Mouse (Mus musculus) heart, adult 2 months (tissue): ENCODE data around the gene Mmrn2. TPM values are rescaled to one million over a fixed set of nuclear protein-coding genes. Genes with fewer than 3 reads are reported as not detected.
"Not testable (repeated sequence)": the region's sequence is repeated elsewhere in the genome, so short reads cannot be mapped to it uniquely, and the experiment has no call there.

Experiments
- DNase-seq, 2 experiments: peaks; one replicate each; pipeline ENCODE4 v3.0.0; 2021
- H3K27ac ChIP-seq: fragments of 200-600 bp; 2 replicates; pipeline ENCODE4 v1.8.1; 2022
- H3K27me3 ChIP-seq: fragments of 200-500 bp; 2 replicates; pipeline ENCODE4 v1.6.1; 2012; ENCODE audit warnings: mild to moderate bottlenecking, low read length, inconsistent platforms, mixed read lengths; ENCODE audit not compliant: control insufficient read depth, insufficient read depth
- H3K36me3 ChIP-seq: fragments of 200-500 bp; 2 replicates; pipeline ENCODE4 v1.6.1; 2012; ENCODE audit warnings: low read length, inconsistent platforms; ENCODE audit not compliant: control insufficient read depth, insufficient read depth
- H3K4me1 ChIP-seq: fragments of 200-500 bp; 2 replicates; pipeline ENCODE4 v1.6.1; 2011; ENCODE audit warnings: low read length; ENCODE audit not compliant: control insufficient read depth, insufficient read depth
- H3K4me3 ChIP-seq: fragments of 200-600 bp; 2 replicates; pipeline ENCODE4 v1.8.1; 2022
- H3K79me2 ChIP-seq: fragments of 200-500 bp; replicated peaks from 2 replicates; pipeline ENCODE4 v1.6.1; 2012; ENCODE audit warnings: mild to moderate bottlenecking, inconsistent platforms, low read length, moderate library complexity, mixed read lengths; ENCODE audit not compliant: control insufficient read depth, insufficient read depth
- H3K9ac ChIP-seq: fragments of 200-500 bp; 2 replicates; pipeline ENCODE4 v1.6.1; 2012; ENCODE audit warnings: low read depth, mild to moderate bottlenecking, control low read depth, inconsistent platforms, low read length, mixed read lengths
- CTCF ChIP-seq: fragments of 200-600 bp; IDR thresholded peaks from 2 replicates; pipeline ENCODE4 v1.8.1; 2022; ENCODE audit warnings: antibody characterized with exemption, mild to moderate bottlenecking, moderate library complexity
- EP300 ChIP-seq: fragments of 200-500 bp; IDR thresholded peaks from 2 replicates; pipeline ENCODE4 v1.6.1; 2011; ENCODE audit warnings: low read depth, low read length, control low read depth; ENCODE audit not compliant: insufficient read depth
- POLR2A ChIP-seq: fragments of 200-500 bp; IDR thresholded peaks from 2 replicates; pipeline ENCODE4 v1.6.1; 2011; ENCODE audit warnings: mild to moderate bottlenecking, low read depth, low read length, control low read depth; ENCODE audit not compliant: insufficient read depth
- WGBS: fragments of 180-500 bp; shearing (Covaris S2); methylation state at CpG from one replicate; pipeline ENCODE4 v1.1.7; 2018; 5-methylcytosine and 5-hydroxymethylcytosine counted together
- intact Hi-C: fragments of 180-260 bp; cut with DNase I; formaldehyde crosslinking; loops from one replicate; pipeline ENCODE4 v1.15.1; 2025
- polyA plus RNA-seq: library from polyadenylated mRNA; depleted of rRNA; stranded (reverse); fragments of >200 nt; gene quantifications from 2 replicates; pipeline ENCODE4 v1.2.3, GENCODE M21; 2012
- total RNA-seq, 2 experiments: library from RNA; stranded (reverse); gene quantifications; 2 replicates each; pipeline ENCODE4 v1.2.3; 2021

Mmrn2 gene
- total and polyA plus RNA-seq, 3 experiments: 17.6 to 44.1 (median 30.4) TPM

DNA sequence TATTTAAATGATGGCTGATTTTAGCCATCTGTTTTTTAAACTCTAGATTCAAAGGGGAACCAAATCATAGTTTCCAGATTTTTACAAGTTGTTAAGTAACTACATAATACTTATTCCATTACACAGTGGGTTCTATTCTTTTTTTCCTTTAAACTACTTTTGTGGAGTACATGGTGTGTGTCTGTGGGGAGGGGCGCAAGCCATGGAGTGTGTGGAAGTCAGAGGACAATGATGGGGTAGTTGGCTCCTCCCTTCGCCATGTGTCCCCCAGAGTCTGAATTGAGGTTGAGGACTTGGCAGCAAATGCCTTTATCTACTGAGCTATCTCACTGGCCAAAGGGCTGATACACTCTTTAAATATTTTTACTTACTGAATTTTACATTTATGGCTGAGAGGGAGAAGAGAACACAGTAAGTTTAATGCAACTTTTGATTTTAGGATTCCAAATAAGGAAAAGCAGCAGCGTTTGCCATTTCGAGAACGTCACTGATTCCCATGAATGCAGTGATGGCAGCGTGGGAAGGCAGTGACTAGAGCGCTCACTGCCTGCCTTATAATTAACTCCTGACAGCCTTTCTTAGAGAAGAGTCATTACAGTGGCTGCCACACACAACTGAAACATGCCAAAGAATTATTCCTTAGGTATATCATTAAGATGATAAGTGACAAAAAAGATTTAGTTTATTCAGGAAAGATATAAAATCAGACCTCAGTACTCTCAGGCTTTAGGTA lies 37.1 kb downstream of the Mmrn2 start:
- Histone ChIP-seq H3K9ac (no peak overlapping the region), H3K4me1 (peaks cover 1% of the 10 kb centered on the region), H3K4me3 (no peak overlapping the region), H3K36me3 (peaks cover 3% of the 10 kb centered on the region), H3K79me2 (no peaks in the 10 kb centered on the region), H3K27me3 (no peaks in the 10 kb centered on the region), H3K27ac (no peak overlapping the region)
- WGBS: 86% methylated on average over 7 of the region's 7 CpGs
- TF ChIP-seq EP300 (no peak), CTCF (no peak)
- no peak for DNase-seq
- intact Hi-C loops: no loop called here

GRCm38 (mm10) chr14:34416946-34417345 lies 41.7 kb downstream of the Mmrn2 start:
- H3K4me1 ChIP-seq, H3K27me3 ChIP-seq, intact Hi-C loops, DNase-seq, H3K79me2 ChIP-seq, H3K4me3 ChIP-seq, H3K36me3 ChIP-seq, H3K9ac ChIP-seq, H3K27ac ChIP-seq: not testable (repeated sequence)
- WGBS: 91% methylated on average over 4 of the region's 4 CpGs

DNA sequence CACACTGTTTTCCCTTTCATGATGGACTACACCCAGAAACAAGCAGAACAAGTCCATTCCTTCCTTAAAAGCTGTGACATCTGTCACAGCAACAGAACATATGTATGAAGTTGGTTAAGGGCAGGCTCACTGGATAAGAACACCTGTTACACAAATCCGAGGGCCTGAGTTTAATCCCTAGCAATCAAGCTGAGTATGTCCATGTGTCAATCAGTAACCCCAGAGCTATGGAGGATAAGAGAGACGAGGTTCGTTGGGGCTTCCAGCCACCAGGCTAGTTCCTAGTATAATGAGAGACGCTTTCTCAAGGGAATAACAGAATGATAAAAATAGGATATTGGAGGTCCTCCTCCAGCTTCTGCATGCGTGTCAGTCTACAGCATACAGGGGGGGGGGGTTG lies 42.2 kb downstream of the Mmrn2 start:
- 71% methylated on average over 5 of the region's 5 CpGs for WGBS
- TF ChIP-seq CTCF: no peak
- TF ChIP-seq EP300: no peak
- no peak for TF ChIP-seq POLR2A
- no peak overlapping the region for H3K4me3 ChIP-seq
- no peaks in the 10 kb centered on the region; the same call in 1 of the 2 replicates for H3K36me3 ChIP-seq
- H3K79me2 ChIP-seq: no peaks in the 10 kb centered on the region
- DNase-seq: no peak
- H3K27me3 ChIP-seq: no peaks in the 10 kb centered on the region
- H3K4me1 ChIP-seq: no peaks in the 10 kb centered on the region
- H3K27ac ChIP-seq: no peak overlapping the region
- no peak overlapping the region for H3K9ac ChIP-seq
- intact Hi-C loops: no loop called here

DNA sequence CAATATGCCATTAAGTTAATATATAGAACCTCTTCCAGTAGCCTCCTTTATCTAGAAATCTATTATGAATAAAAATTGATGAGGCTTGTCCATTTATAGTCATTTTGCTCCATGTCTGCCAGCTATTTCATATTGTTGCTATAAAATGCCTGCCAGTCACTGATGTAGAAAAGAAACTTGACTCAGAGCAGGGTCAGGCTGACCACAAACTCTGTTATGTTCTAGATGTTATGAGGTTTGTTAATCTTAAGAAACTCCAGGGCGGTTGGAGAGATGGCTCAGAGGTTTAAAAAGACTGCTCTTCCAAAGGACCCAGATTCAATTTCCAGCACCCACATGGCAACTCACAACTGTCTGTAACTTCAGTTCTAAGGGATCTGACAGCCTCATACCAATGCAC lies 45.8 kb downstream of the Mmrn2 start:
- H3K36me3 ChIP-seq: no peaks in the 10 kb centered on the region; the same call in 1 of the 2 replicates
- no peak overlapping the region for H3K9ac ChIP-seq
- DNase-seq: no peak
- no peaks in the 10 kb centered on the region for H3K79me2 ChIP-seq
- H3K27me3 ChIP-seq: no peaks in the 10 kb centered on the region
- TF ChIP-seq EP300 (no peak), POLR2A (no peak), CTCF (no peak)
- intact Hi-C loops: no loop called here
- WGBS: 97% methylated on average over 1 of the region's 1 CpGs
- H3K4me3 ChIP-seq: no peak overlapping the region
- no peaks in the 10 kb centered on the region for H3K4me1 ChIP-seq
- H3K27ac ChIP-seq: no peak overlapping the region

GRCm38 (mm10) chr14:34428274-34428673 lies 53.0 kb downstream of the Mmrn2 start:
- Histone ChIP-seq H3K27me3 (no peaks in the 10 kb centered on the region), H3K27ac (no peak overlapping the region), H3K79me2 (no peaks in the 10 kb centered on the region; the same call in 1 of the 2 replicates), H3K36me3 (no peaks in the 10 kb centered on the region; the same call in 1 of the 2 replicates), H3K4me3 (no peak overlapping the region), H3K9ac (no peak overlapping the region), H3K4me1 (no peaks in the 10 kb centered on the region; the same call in 1 of the 2 replicates)
- DNase-seq: no peak
- WGBS: 94% methylated on average over 3 of the region's 3 CpGs
- TF ChIP-seq POLR2A (no peak), EP300 (no peak), CTCF (peak; percentile 47)
- intact Hi-C loops: no loop called here

DNA sequence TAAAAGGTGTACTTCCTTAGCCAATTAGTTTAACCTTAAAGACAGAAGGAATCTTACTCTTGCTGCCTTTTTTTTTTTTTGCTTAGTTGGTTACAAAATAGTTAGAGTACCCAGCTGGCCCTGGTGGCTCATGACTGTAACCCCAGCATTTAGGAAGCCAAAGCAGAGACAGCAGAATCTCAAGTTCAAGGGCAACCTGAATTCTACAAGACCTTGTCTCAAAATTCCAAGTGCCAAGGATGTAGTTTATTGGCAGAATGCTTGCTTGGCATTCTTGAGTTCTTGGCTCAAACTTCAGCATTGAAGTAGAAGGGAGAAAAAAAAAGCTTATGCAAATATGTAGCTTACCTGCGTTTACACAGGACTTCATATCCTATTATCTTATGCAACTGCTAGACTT lies 53.8 kb downstream of the Mmrn2 start:
- Histone ChIP-seq H3K36me3 (no peaks in the 10 kb centered on the region; the same call in 1 of the 2 replicates), H3K27me3 (no peaks in the 10 kb centered on the region), H3K4me1 (no peaks in the 10 kb centered on the region; the same call in 1 of the 2 replicates), H3K4me3 (no peak overlapping the region), H3K9ac (no peak overlapping the region), H3K79me2 (no peaks in the 10 kb centered on the region; the same call in 1 of the 2 replicates), H3K27ac (no peak overlapping the region)
- 67% methylated on average over 1 of the region's 1 CpGs for WGBS
- intact Hi-C loops: no loop called here
- TF ChIP-seq CTCF: no peak
- no peak for TF ChIP-seq POLR2A
- DNase-seq: no peak
